Mouse (Mus musculus) bone marrow, adult 2 months (tissue): ENCODE results near the gene Arhgef1.

Experiments
- CTCF ChIP-seq: fragments of 200-500 bp; IDR thresholded peaks from 2 replicates; pipeline ENCODE4 v1.5.1; 2011; ENCODE audit warnings: low read length, control low read depth; ENCODE audit not compliant: control insufficient read depth, insufficient read depth
- POLR2A ChIP-seq: fragments of 200-500 bp; IDR thresholded peaks from 2 replicates; pipeline ENCODE4 v1.6.1; 2011; ENCODE audit warnings: low read depth, mild to moderate bottlenecking, control low read depth, low read length, borderline replicate concordance; ENCODE audit not compliant: control insufficient read depth

- TF ChIP-seq CTCF (no peak), POLR2A (no peak)
Measured at GRCm38 (mm10) chr7:24853695-24854094, 49.0 kb upstream of the Arhgef1 start.
